Mouse (Mus musculus) thymus, adult 2 months (tissue): ENCODE measurements around the gene Pten. TPM values are rescaled to one million over a fixed set of nuclear protein-coding genes. Genes with fewer than 3 reads are reported as not detected.
"Not testable (repeated sequence)": the region's sequence is repeated elsewhere in the genome, so short reads cannot be mapped to it uniquely, and the experiment has no call there.

ENCODE experiments used
- DNase-seq: peaks from one replicate; pipeline ENCODE4 v3.0.0; 2021
- H3K27ac ChIP-seq: fragments of 200-500 bp; 2 replicates; pipeline ENCODE4 v1.5.1; 2012; ENCODE audit warnings: low read length, control low read depth; ENCODE audit not compliant: control insufficient read depth, insufficient read depth
- H3K27me3 ChIP-seq: fragments of 200-500 bp; 2 replicates; pipeline ENCODE4 v1.6.1; 2012; ENCODE audit warnings: mild to moderate bottlenecking, low read length, moderate library complexity, mixed read lengths; ENCODE audit not compliant: control insufficient read depth, insufficient read depth
- H3K36me3 ChIP-seq: fragments of 200-500 bp; 2 replicates; pipeline ENCODE4 v1.6.1; 2012; ENCODE audit warnings: mild to moderate bottlenecking, low read length, moderate library complexity; ENCODE audit not compliant: control insufficient read depth, insufficient read depth
- H3K4me1 ChIP-seq: fragments of 200-500 bp; replicated peaks from 2 replicates; pipeline ENCODE4 v1.6.1; 2012; ENCODE audit warnings: low read length; ENCODE audit not compliant: control insufficient read depth, insufficient read depth
- H3K4me3 ChIP-seq: fragments of 200-500 bp; 2 replicates; pipeline ENCODE4 v1.5.1; 2012; ENCODE audit warnings: mild to moderate bottlenecking, low read length, control low read depth, moderate library complexity; ENCODE audit not compliant: control insufficient read depth, insufficient read depth
- CTCF ChIP-seq: fragments of 200-500 bp; IDR thresholded peaks from 2 replicates; pipeline ENCODE4 v1.5.1; 2012; ENCODE audit warnings: mild to moderate bottlenecking, control low read depth, low read length, moderate library complexity, borderline replicate concordance; ENCODE audit not compliant: control insufficient read depth, poor library complexity, insufficient read depth; ENCODE audit errors: extremely low read depth
- POLR2A ChIP-seq: fragments of 200-500 bp; IDR thresholded peaks from 2 replicates; pipeline ENCODE4 v1.6.1; 2012; ENCODE audit warnings: mild to moderate bottlenecking, low read length, control low read depth, moderate library complexity; ENCODE audit not compliant: control insufficient read depth, poor library complexity, insufficient read depth; ENCODE audit errors: extremely low read depth
- WGBS: fragments of 180-500 bp; shearing (Covaris S2); methylation state at CpG from one replicate; pipeline ENCODE4 v1.1.7; 2018; 5-methylcytosine and 5-hydroxymethylcytosine counted together
- polyA plus RNA-seq: library from polyadenylated mRNA; depleted of rRNA; stranded (reverse); fragments of >200 nt; gene quantifications from 2 replicates; pipeline ENCODE4 v1.2.3, GENCODE M21; 2012

Pten gene
- polyA plus RNA-seq, 1 experiment: 37.0 TPM

DNA sequence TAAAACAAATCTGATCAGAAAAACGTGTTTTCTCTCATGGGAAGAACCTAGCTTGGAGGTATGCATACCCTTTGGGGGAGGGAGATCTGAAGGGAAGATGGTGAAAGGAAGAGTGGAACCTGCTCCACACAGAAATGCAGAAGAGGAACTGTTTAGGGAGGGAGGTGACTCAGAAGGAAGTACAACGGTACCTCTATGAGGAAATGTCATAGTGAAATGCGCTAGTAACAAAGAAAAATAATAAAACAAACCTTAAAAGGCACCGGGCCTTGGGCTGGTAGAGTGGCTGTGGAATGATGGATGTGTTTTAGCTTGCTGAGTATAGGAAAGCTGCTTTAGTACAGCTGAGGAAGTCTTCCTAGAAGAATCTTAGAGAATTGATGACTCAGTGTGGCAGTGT lies 47.4 kb downstream of the Pten start:
- no peaks in the 10 kb centered on the region for H3K4me1 ChIP-seq
- no peak overlapping the region for H3K4me3 ChIP-seq
- no peaks in the 10 kb centered on the region for H3K27me3 ChIP-seq
- TF ChIP-seq POLR2A: no peak
- no peak for TF ChIP-seq CTCF
- H3K36me3 ChIP-seq: peaks cover 47% of the 10 kb centered on the region
- no peak overlapping the region for H3K27ac ChIP-seq
- DNase-seq: no peak
- WGBS: 81% methylated on average over 4 of the region's 4 CpGs

- H3K27me3 ChIP-seq: no peaks in the 10 kb centered on the region
- H3K4me1 ChIP-seq: no peaks in the 10 kb centered on the region
- no peak for TF ChIP-seq CTCF
- no peak for TF ChIP-seq POLR2A
- no peak overlapping the region for H3K27ac ChIP-seq
- no peak for DNase-seq
- H3K4me3 ChIP-seq: no peak overlapping the region
- peaks cover 49% of the 10 kb centered on the region for H3K36me3 ChIP-seq
- 98% methylated on average over 2 of the region's 2 CpGs for WGBS
These were observed 50.3 kb downstream of the Pten start for GRCm38 (mm10) chr19:32807610-32808009.

- Histone ChIP-seq H3K4me1 (no peaks in the 10 kb centered on the region), H3K4me3 (no peak overlapping the region), H3K27me3 (no peaks in the 10 kb centered on the region), H3K27ac (no peak overlapping the region), H3K36me3 (peaks cover 56% of the 10 kb centered on the region)
- TF ChIP-seq CTCF: no peak
- no peak for TF ChIP-seq POLR2A
- WGBS: 97% methylated on average over 6 of the region's 6 CpGs
- DNase-seq: no peak
These were observed 51.4 kb downstream of the Pten start for GRCm38 (mm10) chr19:32808690-32809089.

DNA sequence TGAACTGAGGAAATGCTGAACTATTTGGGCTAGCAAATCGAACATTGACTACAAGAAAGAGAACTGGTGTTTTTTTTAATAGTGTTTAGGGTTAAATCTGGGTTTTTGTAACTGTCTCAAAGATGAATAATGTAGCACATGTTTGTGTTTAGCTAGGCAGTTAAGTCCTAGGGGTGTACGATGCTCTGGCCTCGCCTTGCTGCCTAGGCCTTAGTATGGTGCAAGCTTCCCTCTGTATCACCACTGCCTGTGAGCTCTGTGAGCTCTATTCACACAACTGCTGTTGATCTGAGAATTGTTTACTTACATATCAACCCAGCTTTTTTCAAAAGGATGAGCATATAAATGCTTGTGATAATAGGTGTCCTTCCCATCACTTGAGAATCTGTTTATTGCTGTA lies 51.8 kb downstream of the Pten start:
- Histone ChIP-seq H3K27me3 (no peaks in the 10 kb centered on the region), H3K27ac (no peak overlapping the region), H3K36me3 (peaks cover 56% of the 10 kb centered on the region), H3K4me3 (no peak overlapping the region), H3K4me1 (no peaks in the 10 kb centered on the region)
- WGBS: 86% methylated on average over 3 of the region's 3 CpGs
- no peak for DNase-seq
- no peak for TF ChIP-seq POLR2A
- no peak for TF ChIP-seq CTCF

DNA sequence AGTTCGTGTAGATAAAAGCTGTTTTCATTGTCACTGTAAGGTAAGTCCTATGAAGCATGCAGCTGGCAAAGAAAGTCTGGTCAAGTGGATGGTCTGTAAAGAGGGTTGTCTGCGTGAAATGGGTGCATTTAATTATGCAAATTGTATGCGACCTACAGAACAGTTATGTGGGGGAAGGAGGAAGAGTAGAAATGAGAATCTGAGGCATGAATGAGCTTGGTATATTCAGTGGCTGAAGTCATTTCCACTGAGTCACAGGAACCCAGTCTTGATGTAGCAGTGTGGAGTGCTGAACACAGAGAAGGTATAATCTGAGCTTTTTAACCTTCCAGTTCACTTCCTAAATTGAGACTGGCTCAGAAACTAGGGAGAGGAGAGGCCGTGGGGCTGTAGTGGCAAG lies 61.5 kb downstream of the Pten start:
- no peak overlapping the region for H3K27ac ChIP-seq
- no peaks in the 10 kb centered on the region for H3K27me3 ChIP-seq
- H3K36me3 ChIP-seq: peaks cover 64% of the 10 kb centered on the region
- DNase-seq: no peak
- WGBS: 93% methylated on average over 4 of the region's 4 CpGs
- no peak for TF ChIP-seq POLR2A
- no peak for TF ChIP-seq CTCF
- no peaks in the 10 kb centered on the region for H3K4me1 ChIP-seq
- H3K4me3 ChIP-seq: no peak overlapping the region

GRCm38 (mm10) chr19:32822959-32823358 lies 65.7 kb downstream of the Pten start:
- not testable (repeated sequence) for DNase-seq, H3K27me3 ChIP-seq, H3K4me1 ChIP-seq, H3K4me3 ChIP-seq, H3K27ac ChIP-seq
- no CpG with 5 or more reads among the region's 7 CpGs for WGBS
- peaks cover 31% of the 10 kb centered on the region for H3K36me3 ChIP-seq

DNA sequence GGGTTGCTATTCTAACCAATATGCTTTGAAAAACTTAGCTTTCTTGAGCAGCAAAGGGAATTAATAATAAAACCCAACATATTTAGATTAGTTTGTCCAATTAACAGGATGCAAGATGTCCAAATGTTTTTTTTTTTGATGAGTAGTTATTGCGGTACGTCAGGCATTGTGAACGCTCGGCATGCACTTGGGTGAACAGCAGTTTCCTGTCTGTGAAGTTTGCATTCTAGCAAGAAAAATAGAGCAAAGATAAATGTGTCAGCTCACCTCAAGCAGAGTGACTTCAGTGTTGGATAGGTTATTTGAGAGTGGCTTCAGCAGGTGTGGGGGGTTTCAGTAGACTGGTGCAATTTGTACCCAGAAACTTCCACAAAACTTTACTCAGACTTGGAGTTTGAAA lies 69.3 kb downstream of the Pten start:
- H3K4me1 ChIP-seq: peaks cover 4% of the 10 kb centered on the region; the same call in 1 of the 2 replicates
- no peak for DNase-seq
- H3K4me3 ChIP-seq: no peak overlapping the region
- no peaks in the 10 kb centered on the region for H3K36me3 ChIP-seq
- TF ChIP-seq CTCF: no peak
- TF ChIP-seq POLR2A: no peak
- H3K27me3 ChIP-seq: no peaks in the 10 kb centered on the region
- 17% methylated on average over 4 of the region's 4 CpGs for WGBS
- H3K27ac ChIP-seq: peak overlapping the region; percentile 66
